Mouse (Mus musculus) hematopoietic stem cell, adult 5-6 weeks (primary cell): ENCODE measurements around the gene Magi2. TPM values are rescaled to one million over a fixed set of nuclear protein-coding genes. Genes with fewer than 3 reads are reported as not detected.

Experiments
- ATAC-seq, 2 experiments: fragments of 125-278 bp in 1 of 2; replicated peaks in 1 of 2; 2 replicates each; pipeline ENCODE4 v1.8.0; 2016 to 2017; ENCODE audit warnings: inconsistent platforms in 2 of 2, mild to moderate bottlenecking in 2 of 2, moderate number of reproducible peaks in 2 of 2, low read depth in 1 of 2, moderate TSS enrichment in 1 of 2; ENCODE audit not compliant: low FRiP score in 2 of 2, poor library complexity in 2 of 2, severe bottlenecking in 2 of 2, insufficient read depth in 1 of 2, low TSS enrichment in 1 of 2
- total RNA-seq: library from RNA; stranded (forward); fragments of 172-1452, 232-1000 nt; gene quantifications from 2 replicates; pipeline ENCODE4 v1.2.3, GENCODE M21; 2017

Magi2 gene
- total RNA-seq = 1.8 TPM in 2 replicates

- peak; percentile 0 to 27; a peak in 1 of 4 replicates for ATAC-seq
Observed at GRCm38 (mm10) chr5:19226866-19227243, at the start of gene Magi2. Gene Magi2 (plus strand): TSS chr5:19227036.

- no peak for ATAC-seq
Observed at GRCm38 (mm10) chr5:19178594-19178993, 48.2 kb upstream of the Magi2 start.

- ATAC-seq = no peak
Observed at GRCm38 (mm10) chr5:19186175-19186574, 40.7 kb upstream of the Magi2 start.

GRCm38 (mm10) chr5:19211665-19212064 lies 15.2 kb upstream of the Magi2 start:
- no peak for ATAC-seq

- ATAC-seq = peak; percentile 48 to 82
Observed at GRCm38 (mm10) chr5:19226144-19226865, 531 bp upstream of the Magi2 start.

- no peak for ATAC-seq
Observed at GRCm38 (mm10) chr5:19227281-19227680, 445 bp downstream of the Magi2 start.

- ATAC-seq = peak; percentile 29 to 36; a peak in 2 of 4 replicates
Observed at GRCm38 (mm10) chr5:19227791-19228331, 1.0 kb downstream of the Magi2 start.

GRCm38 (mm10) chr5:19241797-19242196 lies 15.0 kb downstream of the Magi2 start:
- no peak for ATAC-seq

GRCm38 (mm10) chr5:19246426-19246825 lies 19.6 kb downstream of the Magi2 start:
- no peak for ATAC-seq

- ATAC-seq = no peak
Observed at GRCm38 (mm10) chr5:19247266-19247665, 20.4 kb downstream of the Magi2 start.

- ATAC-seq = no peak
Observed at GRCm38 (mm10) chr5:19262816-19263215, 36.0 kb downstream of the Magi2 start.

- no peak for ATAC-seq
Observed at GRCm38 (mm10) chr5:19264627-19265026, 37.8 kb downstream of the Magi2 start.

- no peak for ATAC-seq
Observed at GRCm38 (mm10) chr5:19292581-19292980, 65.7 kb downstream of the Magi2 start.

GRCm38 (mm10) chr5:19306656-19307055 lies 79.8 kb downstream of the Magi2 start:
- no peak for ATAC-seq

GRCm38 (mm10) chr5:19309870-19310269 lies 83.0 kb downstream of the Magi2 start:
- ATAC-seq = no peak

- no peak for ATAC-seq
Observed at GRCm38 (mm10) chr5:19322532-19322931, 95.7 kb downstream of the Magi2 start.

- no peak for ATAC-seq
Observed at GRCm38 (mm10) chr5:19337561-19337960, 110.7 kb downstream of the Magi2 start.

- ATAC-seq = no peak
Observed at GRCm38 (mm10) chr5:19368175-19368574, 141.3 kb downstream of the Magi2 start.

- no peak for ATAC-seq
Observed at GRCm38 (mm10) chr5:19395876-19396275, 169.0 kb downstream of the Magi2 start.
